ENCODE assay signal across 10 mouse cellular contexts in the genomic region with DNA sequence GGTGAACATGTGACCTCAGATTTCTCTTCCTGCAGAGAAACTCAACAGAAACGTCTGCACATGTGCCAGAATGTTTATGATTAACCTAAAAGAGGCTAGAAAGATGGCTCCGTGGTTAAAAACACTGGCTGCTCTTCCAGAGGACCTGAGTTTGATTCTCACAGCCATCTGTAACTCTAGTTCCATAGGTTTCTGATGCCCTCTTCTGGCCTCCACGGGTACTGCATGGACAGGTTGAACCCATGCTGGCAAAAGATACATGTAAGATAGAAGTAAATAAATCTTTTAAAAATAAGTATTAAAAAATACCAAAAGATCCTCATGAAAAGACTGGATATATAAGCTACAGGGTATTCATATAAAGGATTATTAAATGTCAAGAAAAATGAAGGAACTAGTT. TPM values are rescaled to one million over a fixed set of nuclear protein-coding genes. Genes with fewer than 3 reads are reported as not detected.
DNase-seq lines count a peak whose midpoint lies in the region; ATAC-seq and TF ChIP-seq lines count a peak whose summit lies in the region.
"Had no signal": no experiment of that assay in that cellular context is flagged by ENCODE, and none has a peak within 500 bp of the region (broad histone marks: within the 10 kb centered on the region; RNA-seq: fewer than 3 reads in every experiment).

No protein-coding gene starts in this region.

- ATAC-seq in G1E (ENCODE audit: extremely low read depth, insufficient number of reproducible peaks, low FRiP score, poor library complexity, severe bottlenecking), result no peak

- no peak overlapping the region for H3K4me3 ChIP-seq in G1E (ENCODE audit: low read depth, low read length)
- H3K4me3 ChIP-seq: embryonic facial prominence, embryonic 12.5 days; limb, embryonic 12.5 days had no signal

- H3K9me3 ChIP-seq in G1E (replicated peaks), result peaks cover 7% of the 10 kb centered on the region
- H3K9me3 ChIP-seq: embryonic facial prominence, embryonic 12.5 days; limb, embryonic 12.5 days had no signal

- H3K36me3 ChIP-seq in G1E (replicated peaks), result no peaks in the 10 kb centered on the region
- H3K36me3 ChIP-seq: embryonic facial prominence, embryonic 12.5 days; limb, embryonic 12.5 days had no signal

- intact Hi-C loops in heart, postnatal 14 days (cut with DNase I), result loop anchor here (5.0 kb wide), 1 partner anchor 172 kb away; no protein-coding TSS in a partner anchor
- intact Hi-C loops in heart, postnatal 25 days (cut with DNase I), result loop anchor here (5.0 kb wide), 1 partner anchor 52 kb away; no protein-coding TSS in a partner anchor

- peak; percentile 13 to 36 for DNase-seq in heart, postnatal 14 days
- no peak for DNase-seq in heart, postnatal 25 days (ENCODE audit: low spot score)
- DNase-seq in 416B (ENCODE audit: low read depth) (peak; percentile 39), G1E (ENCODE audit: low spot score) (no peak)
- peak; percentile 43 for DNase-seq in induced T-regulatory cell, adult 2 months (ENCODE audit: low read depth)
- peak; percentile 48 for DNase-seq in thymus, postnatal 14 days
- no peak for DNase-seq in right cerebral cortex, adult 2 months (ENCODE audit: low spot score in 2 of 2)
- DNase-seq in frontal cortex, postnatal 25 days (ENCODE audit: low spot score in 2 of 2), result no peak

- H3K4me1 ChIP-seq in G1E (ENCODE audit: insufficient read depth, low read depth, low read length), result no peaks in the 10 kb centered on the region
- H3K4me1 ChIP-seq: embryonic facial prominence, embryonic 12.5 days; limb, embryonic 12.5 days had no signal

- peak; percentile 21; the same call in 1 of the 2 replicates for TF ChIP-seq CTCF in G1E (IDR thresholded peaks at IDR 0.05; ENCODE audit: low read depth, low read length)

- no peaks in the 10 kb centered on the region for H3K27me3 ChIP-seq in G1E (ENCODE audit: insufficient read depth, low read length)
- H3K27me3 ChIP-seq: embryonic facial prominence, embryonic 12.5 days; limb, embryonic 12.5 days had no signal

RNA-seq across cellular contexts. Expression of a gene that starts 56.8 kb away (rescaled TPM):
- total RNA-seq in heart, postnatal 14 days (2021), result 10 to 100 TPM; 14.2 to 14.9 TPM
- total RNA-seq in heart, postnatal 25 days (2021), result 10 to 100 TPM; 11.3 to 12.3 TPM
- total RNA-seq in G1E (2014; fragmentation: Nextera tagmentation), result 48.1 and 56.0 TPM in 2 replicates
- 34.6 and 38.4 TPM in 2 replicates for total RNA-seq in G1E (2017)
- 8.3 and 8.9 TPM in 2 replicates for polyA plus RNA-seq in G1E (2012)

Comparison
In these comparisons a context has a peak if more than half of its experiments do, and no peak if none do; other contexts are left out.
1. DNase-seq: peak in heart, postnatal 14 days (2 of 2), 416B (single experiment), induced T-regulatory cell, adult 2 months (single experiment) and thymus, postnatal 14 days (single experiment); none in heart, postnatal 25 days (single experiment), G1E (single experiment), right cerebral cortex, adult 2 months (0 of 2) and frontal cortex, postnatal 25 days (0 of 2).